Mouse (Mus musculus): Measurements from ENCODE around the gene Phlda2.

GRCm38 (mm10) chr7:143493616-143494126, 9.3 kb downstream of the Phlda2 start:
- no peak for TF ChIP-seq MAX (IDR thresholded peaks at IDR 0.05; ENCODE audit: low read length)
- TF ChIP-seq POLR2A (IDR thresholded peaks at IDR 0.05; ENCODE audit: low read depth, low read length) = no peak
- no peak for TF ChIP-seq TCF12 (IDR thresholded peaks at IDR 0.05; ENCODE audit: low read depth, low read length)
- TF ChIP-seq IRF4 (IDR thresholded peaks at IDR 0.05; ENCODE audit: low read depth, low read length) = no peak

Measured in CH12.LX (cell line).